Mouse (Mus musculus) testis, adult 2 months (tissue): ENCODE data around the gene Cldn19.

Source experiments
- CTCF ChIP-seq: fragments of 200-500 bp; IDR thresholded peaks from 2 replicates; pipeline ENCODE4 v1.5.1; 2012; ENCODE audit warnings: low read depth, mild to moderate bottlenecking, inconsistent platforms, low read length, moderate library complexity; ENCODE audit not compliant: control insufficient read depth, insufficient read depth, insufficient replicate concordance
- POLR2A ChIP-seq: fragments of 200-500 bp; IDR thresholded peaks from 2 replicates; pipeline ENCODE4 v1.6.1; 2012; ENCODE audit warnings: low read depth, mild to moderate bottlenecking, inconsistent platforms, low read length, moderate library complexity; ENCODE audit not compliant: control insufficient read depth

- no peak for TF ChIP-seq CTCF
- TF ChIP-seq POLR2A = no peak
Measured at GRCm38 (mm10) chr4:119275226-119275625, 20.0 kb downstream of the Cldn19 start.
